Mouse (Mus musculus): ENCODE results near the gene Mex3a. TPM values are rescaled to one million over a fixed set of nuclear protein-coding genes. Genes with fewer than 3 reads are reported as not detected.
A peak's percentile ranks its signal among the peaks of the same experiment; 100 is the strongest.

Mex3a gene
- polyA plus RNA-seq, 1 experiment from 2014 or later = 11.2 TPM

DNA sequence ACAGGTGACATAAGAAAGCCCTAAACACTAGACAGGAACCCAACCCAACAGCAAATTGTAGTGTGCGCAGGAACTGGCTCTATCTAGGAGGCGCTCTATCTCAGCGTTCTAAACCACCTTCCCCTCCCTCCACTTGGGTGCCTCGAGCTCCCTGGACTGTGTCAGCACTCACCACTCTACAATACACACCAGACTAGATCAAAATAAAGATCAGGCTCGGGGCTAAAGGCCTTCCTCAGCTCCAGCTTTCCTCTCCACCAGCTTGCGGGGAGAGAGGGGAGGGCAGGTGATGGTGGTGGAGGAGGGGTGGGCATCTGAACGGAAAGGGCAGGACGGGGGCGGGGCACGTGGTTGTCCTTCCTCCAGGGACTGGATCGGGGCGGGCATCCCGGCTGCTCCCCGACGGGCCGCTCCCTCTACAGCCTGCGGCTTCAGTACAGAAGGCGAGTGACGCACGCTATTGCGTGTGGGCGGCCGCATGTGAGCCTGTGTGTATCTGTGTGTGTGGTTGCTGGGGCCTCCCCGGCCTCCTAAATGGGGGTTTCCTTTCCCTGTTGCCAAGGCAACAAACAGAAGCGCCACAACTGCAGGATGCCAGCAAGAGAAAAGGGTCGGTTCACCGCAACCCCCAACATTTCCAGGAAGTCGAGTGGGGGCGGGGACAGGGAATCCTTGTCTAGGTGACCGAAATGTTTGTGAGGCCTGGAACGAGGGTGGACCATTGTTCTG lies 22.3 kb upstream of the Mex3a start, which contains the start of gene Lmna:
Lmna (minus strand) TSS at position 265 of the 729 bp plus-strand sequence.
- no peaks in the 10 kb centered on the region for H3K9me3 ChIP-seq
- H3K4me1 ChIP-seq (replicated peaks) = peaks cover 51% of the 10 kb centered on the region
- ATAC-seq = peak; percentile 93
- H3K36me3 ChIP-seq = no peaks in the 10 kb centered on the region
- peak within 1 kb of the TSS; percentile 48 for H3K9ac ChIP-seq
- peak within 1 kb of the TSS; percentile 38 for H3K4me3 ChIP-seq (replicated peaks)
- under 1% methylated on average over 31 of the region's 31 CpGs for WGBS
- peak within 1 kb of the TSS; percentile 90 for H3K27ac ChIP-seq
- peak within 1 kb of the TSS; percentile 74 for H3K4me2 ChIP-seq (replicated peaks)
- 0 out of 2 replicates have a peak, but pooled peaks cover 2% of the 10 kb centered on the region for H3K27me3 ChIP-seq (replicated peaks)

GRCm38 (mm10) chr3:88510421-88511289 lies 21.5 kb upstream of the Mex3a start:
- Histone ChIP-seq H3K36me3 (no peaks in the 10 kb centered on the region), H3K27me3 (replicated peaks) (0 out of 2 replicates have a peak, but pooled peaks cover 2% of the 10 kb centered on the region), H3K9ac (peak overlapping the region; percentile 48; the same call in 1 of the 2 replicates), H3K4me3 (replicated peaks) (peak overlapping the region; percentile 38), H3K27ac (peak overlapping the region; percentile 90), H3K4me2 (replicated peaks) (peak overlapping the region; percentile 74), H3K4me1 (replicated peaks) (peaks cover 56% of the 10 kb centered on the region), H3K9me3 (no peaks in the 10 kb centered on the region)
- no peak for ATAC-seq
- WGBS = 46% methylated on average over 13 of the region's 13 CpGs

DNA sequence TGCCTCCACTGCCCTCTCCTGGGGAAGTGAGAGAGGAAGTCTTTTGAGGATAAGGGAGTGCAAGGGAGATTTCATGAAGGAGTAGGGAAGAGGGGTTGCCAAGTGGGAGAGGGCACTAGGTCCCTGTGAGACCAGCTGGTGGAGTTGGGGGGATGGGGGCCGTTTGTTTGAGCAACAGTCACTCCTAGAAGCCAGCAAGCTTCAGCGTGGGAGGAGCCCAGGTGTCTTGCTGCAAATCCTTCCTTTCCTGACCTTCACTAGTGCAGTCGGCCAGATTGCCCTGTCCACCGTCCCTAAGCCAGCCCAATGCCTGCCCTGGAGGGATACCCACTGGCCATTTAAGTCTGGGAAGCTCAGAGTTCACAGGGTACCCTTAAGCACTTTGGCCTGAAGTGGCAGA lies 20.6 kb upstream of the Mex3a start:
- Histone ChIP-seq H3K27ac (peak overlapping the region; percentile 51; the same call in 1 of the 2 replicates), H3K27me3 (replicated peaks) (0 out of 2 replicates have a peak, but pooled peaks cover 2% of the 10 kb centered on the region), H3K4me1 (replicated peaks) (peaks cover 58% of the 10 kb centered on the region), H3K4me2 (replicated peaks) (no peak overlapping the region), H3K4me3 (replicated peaks) (no peak overlapping the region), H3K36me3 (no peaks in the 10 kb centered on the region), H3K9ac (no peak overlapping the region), H3K9me3 (no peaks in the 10 kb centered on the region)
- 40% methylated on average over 4 of the region's 4 CpGs for WGBS
- no peak for ATAC-seq

GRCm38 (mm10) chr3:88512141-88512895 lies 19.9 kb upstream of the Mex3a start:
- peaks cover 58% of the 10 kb centered on the region for H3K4me1 ChIP-seq (replicated peaks)
- H3K27ac ChIP-seq = peak overlapping the region; percentile 51
- H3K27me3 ChIP-seq (replicated peaks) = no peaks in the 10 kb centered on the region
- H3K36me3 ChIP-seq = no peaks in the 10 kb centered on the region
- H3K9me3 ChIP-seq = no peaks in the 10 kb centered on the region
- no peak overlapping the region for H3K4me3 ChIP-seq (replicated peaks)
- H3K9ac ChIP-seq = no peak overlapping the region; the same call in 1 of the 2 replicates
- peak overlapping the region; percentile 31; the same call in 1 of the 2 replicates for H3K4me2 ChIP-seq (replicated peaks)
- ATAC-seq = peak; percentile 10; the same call in 1 of the 2 replicates
- 41% methylated on average over 6 of the region's 6 CpGs for WGBS

- peak overlapping the region; percentile 31; the same call in 1 of the 2 replicates for H3K4me2 ChIP-seq (replicated peaks)
- 36% methylated on average over 12 of the region's 15 CpGs for WGBS
- H3K27ac ChIP-seq = peak overlapping the region; percentile 51
- peaks cover 58% of the 10 kb centered on the region for H3K4me1 ChIP-seq (replicated peaks)
- no peaks in the 10 kb centered on the region for H3K27me3 ChIP-seq (replicated peaks)
- H3K9ac ChIP-seq = no peak overlapping the region; the same call in 1 of the 2 replicates
- H3K9me3 ChIP-seq = no peaks in the 10 kb centered on the region
- H3K4me3 ChIP-seq (replicated peaks) = no peak overlapping the region
- ATAC-seq = no peak
- no peaks in the 10 kb centered on the region for H3K36me3 ChIP-seq
Measured at GRCm38 (mm10) chr3:88512896-88513545, 19.2 kb upstream of the Mex3a start.

- H3K9ac ChIP-seq = no peak overlapping the region
- ATAC-seq = no peak
- no peak overlapping the region for H3K4me2 ChIP-seq (replicated peaks)
- H3K4me1 ChIP-seq (replicated peaks) = peaks cover 58% of the 10 kb centered on the region
- no peaks in the 10 kb centered on the region for H3K9me3 ChIP-seq
- WGBS = 68% methylated on average over 7 of the region's 7 CpGs
- H3K4me3 ChIP-seq (replicated peaks) = no peak overlapping the region
- H3K27ac ChIP-seq = peak overlapping the region; percentile 41
- H3K27me3 ChIP-seq (replicated peaks) = no peaks in the 10 kb centered on the region
- no peaks in the 10 kb centered on the region for H3K36me3 ChIP-seq
Measured at GRCm38 (mm10) chr3:88513546-88514115, 18.6 kb upstream of the Mex3a start.

- whole genome bisulfite sequencing = 72% methylated on average over 10 of the region's 10 CpGs
- no peaks in the 10 kb centered on the region for H3K36me3 ChIP-seq
- H3K4me1 ChIP-seq (replicated peaks) = peaks cover 55% of the 10 kb centered on the region
- ATAC-seq = 0 out of 2 replicates have a peak, but pooled peaks have one; percentile 11
- no peaks in the 10 kb centered on the region for H3K27me3 ChIP-seq (replicated peaks)
- H3K27ac ChIP-seq = peak overlapping the region; percentile 41; the same call in 1 of the 2 replicates
- no peak overlapping the region for H3K9ac ChIP-seq
- no peaks in the 10 kb centered on the region for H3K9me3 ChIP-seq
- H3K4me2 ChIP-seq (replicated peaks) = no peak overlapping the region
- H3K4me3 ChIP-seq (replicated peaks) = no peak overlapping the region
Measured at GRCm38 (mm10) chr3:88514231-88515094, 17.7 kb upstream of the Mex3a start.

DNA sequence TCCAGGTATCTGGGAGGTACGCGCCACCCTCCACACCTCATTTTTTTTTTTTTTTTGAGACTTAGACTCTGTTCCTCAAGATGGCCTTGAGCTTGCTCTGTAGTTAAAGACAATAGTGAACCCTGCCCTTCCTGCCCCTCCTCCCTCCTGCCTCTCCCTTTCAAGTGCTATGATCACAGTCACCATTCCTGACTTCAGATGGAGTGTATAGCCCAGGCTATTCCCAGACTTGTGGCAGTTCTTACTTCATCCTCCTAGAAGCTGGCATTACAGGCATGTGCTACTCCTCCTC lies 17.2 kb upstream of the Mex3a start:
- no peaks in the 10 kb centered on the region for H3K27me3 ChIP-seq (replicated peaks)
- 0 out of 2 replicates have a peak, but pooled peaks have one; percentile 4 for ATAC-seq
- H3K4me3 ChIP-seq (replicated peaks) = no peak overlapping the region
- no peaks in the 10 kb centered on the region for H3K9me3 ChIP-seq
- H3K27ac ChIP-seq = no peak overlapping the region
- peaks cover 50% of the 10 kb centered on the region for H3K4me1 ChIP-seq (replicated peaks)
- H3K36me3 ChIP-seq = no peaks in the 10 kb centered on the region
- 72% methylated on average over 2 of the region's 2 CpGs for WGBS
- no peak overlapping the region for H3K4me2 ChIP-seq (replicated peaks)
- H3K9ac ChIP-seq = no peak overlapping the region

DNA sequence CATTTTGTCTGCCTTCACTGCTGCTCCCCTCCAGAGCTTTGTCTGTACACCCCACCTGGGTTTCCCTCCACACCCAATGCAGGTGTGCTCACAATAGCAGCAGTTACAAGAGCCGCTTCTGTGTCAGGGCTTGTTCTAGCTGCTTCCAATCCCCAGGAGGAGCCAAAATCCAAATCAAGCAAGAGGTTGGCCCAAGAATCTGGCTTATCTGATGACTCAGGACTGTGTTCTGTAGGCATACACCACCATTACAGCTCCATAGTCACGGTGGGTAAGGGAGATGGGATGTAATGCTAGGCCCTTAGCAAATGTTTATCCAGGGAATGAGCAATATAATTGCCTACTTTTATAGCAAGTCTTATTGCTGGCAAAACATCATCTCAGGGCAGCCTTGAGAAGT lies 15.8 kb upstream of the Mex3a start:
- Histone ChIP-seq H3K4me1 (replicated peaks) (peaks cover 41% of the 10 kb centered on the region), H3K27me3 (replicated peaks) (no peaks in the 10 kb centered on the region), H3K4me3 (replicated peaks) (no peak overlapping the region), H3K36me3 (no peaks in the 10 kb centered on the region), H3K9ac (no peak overlapping the region), H3K9me3 (no peaks in the 10 kb centered on the region), H3K4me2 (replicated peaks) (no peak overlapping the region), H3K27ac (no peak overlapping the region)
- ATAC-seq = no peak
- WGBS = 66% methylated on average over 2 of the region's 2 CpGs

DNA sequence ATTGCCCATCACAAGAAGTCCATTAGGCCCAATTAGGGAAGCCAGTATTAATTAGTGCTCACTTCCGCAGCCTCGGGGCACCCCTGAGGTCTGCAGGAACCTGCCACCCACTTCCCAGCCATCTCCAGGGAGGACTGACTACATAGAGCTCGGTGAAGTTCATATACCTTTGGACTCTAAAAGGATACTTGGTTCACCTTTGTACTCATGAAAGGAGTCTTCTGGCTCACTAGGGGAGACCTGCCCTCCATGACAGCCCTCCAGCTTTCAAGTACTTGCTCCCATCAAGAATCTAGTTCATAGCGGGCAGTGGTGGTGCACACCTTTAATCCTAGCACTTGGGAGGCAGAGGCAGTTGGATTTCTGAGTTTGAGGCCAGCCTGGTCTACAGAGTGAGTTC lies 13.8 kb upstream of the Mex3a start:
- 81% methylated on average over 4 of the region's 4 CpGs for WGBS
- no peak for ATAC-seq
- Histone ChIP-seq H3K4me2 (replicated peaks) (no peak overlapping the region), H3K36me3 (no peaks in the 10 kb centered on the region), H3K9me3 (no peaks in the 10 kb centered on the region), H3K4me1 (replicated peaks) (peaks cover 21% of the 10 kb centered on the region), H3K27ac (no peak overlapping the region), H3K9ac (no peak overlapping the region), H3K4me3 (replicated peaks) (no peak overlapping the region), H3K27me3 (replicated peaks) (no peaks in the 10 kb centered on the region)
